Mouse (Mus musculus): ENCODE measurements around the gene Tmem9. TPM values are rescaled to one million over a fixed set of nuclear protein-coding genes. Genes with fewer than 3 reads are reported as not detected.
A peak's percentile ranks its signal among the peaks of the same experiment; 100 is the strongest.

Gene Tmem9
- polyA plus RNA-seq, 1 experiment: 62.1 TPM

DNA sequence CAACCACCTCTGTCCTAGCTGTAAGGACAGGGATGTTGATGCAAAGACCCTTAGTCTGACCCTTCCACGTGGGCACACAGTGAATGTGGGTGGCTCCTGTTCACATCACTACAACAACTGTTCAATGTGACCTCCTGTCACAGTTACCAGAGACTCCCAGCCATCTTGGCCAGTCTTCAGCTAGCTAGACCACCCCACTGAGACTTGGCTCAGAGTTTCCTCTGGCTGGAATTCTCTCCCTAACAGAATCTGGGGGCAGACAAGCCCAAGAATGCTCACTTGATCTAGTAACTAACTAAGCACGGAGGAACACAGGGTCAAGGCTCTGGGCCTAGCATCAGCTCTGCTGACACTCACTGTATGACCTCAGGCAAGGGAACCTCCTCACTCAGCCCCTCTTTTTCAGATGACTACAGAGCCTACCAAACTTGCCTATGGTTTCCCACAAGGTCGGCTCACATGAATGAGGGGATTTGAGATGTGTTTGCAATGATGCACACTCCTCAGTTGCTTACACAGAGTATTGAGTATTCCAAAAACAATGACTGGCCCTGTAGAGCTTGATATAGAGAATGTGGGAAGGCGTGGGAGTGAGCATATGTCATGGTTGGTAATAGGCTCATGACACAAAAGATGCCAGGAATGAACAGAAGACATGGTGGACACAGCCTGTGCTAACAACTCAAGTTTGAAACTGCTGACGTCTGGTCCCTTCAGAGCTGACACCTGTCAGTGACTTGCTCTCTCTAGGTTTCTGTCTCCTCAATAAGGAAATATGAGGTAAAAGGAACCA, 31.0 kb downstream of the Tmem9 start:
- no peaks in the 10 kb centered on the region for H3K36me3 ChIP-seq (ENCODE audit: control insufficient read depth, insufficient read depth, low read length, poor library complexity, severe bottlenecking)
- no peak overlapping the region for H3K4me3 ChIP-seq (ENCODE audit: low read depth, low read length)
- no peak overlapping the region for H3K27ac ChIP-seq (ENCODE audit: insufficient read depth, low read length)
- TF ChIP-seq POLR2A (IDR thresholded peaks at IDR 0.05; ENCODE audit: insufficient read depth, low read length): no peak
- TF ChIP-seq CTCF (IDR thresholded peaks at IDR 0.05; ENCODE audit: low read depth, low read length): no peak
- TF ChIP-seq EP300 (IDR thresholded peaks at IDR 0.05; ENCODE audit: insufficient read depth, low read depth, low read length): no peak
- H3K4me1 ChIP-seq (ENCODE audit: control insufficient read depth, insufficient read depth, low read length): no peaks in the 10 kb centered on the region
- no peaks in the 10 kb centered on the region for H3K9me3 ChIP-seq (replicated peaks; ENCODE audit: control insufficient read depth, insufficient read depth, low read length, poor library complexity, severe bottlenecking)
- H3K9ac ChIP-seq (ENCODE audit: low read depth, poor library complexity, severe bottlenecking): no peak overlapping the region
- H3K27me3 ChIP-seq (ENCODE audit: control insufficient read depth, insufficient read depth, low read length, poor library complexity, severe bottlenecking): no peaks in the 10 kb centered on the region

DNA sequence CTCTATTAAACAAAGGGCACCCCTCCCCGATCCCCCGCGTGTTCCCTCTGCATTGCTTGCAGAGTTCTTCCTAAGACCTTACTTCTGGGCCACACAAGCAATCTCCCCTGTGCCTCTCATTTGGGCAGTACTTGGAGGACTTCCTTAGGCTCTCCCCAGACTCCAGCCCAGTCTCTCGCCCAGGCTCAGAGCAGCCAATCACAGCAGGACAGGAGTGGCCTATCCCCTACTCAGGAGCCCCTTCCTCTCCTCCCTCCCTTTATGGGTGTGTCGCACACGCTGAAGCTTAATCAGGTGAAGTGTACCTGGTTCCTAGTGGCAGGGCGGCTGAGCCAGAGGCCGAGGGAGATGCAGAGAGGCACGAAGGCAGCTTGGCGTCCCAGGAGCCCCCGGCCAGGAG, 32.5 kb downstream of the Tmem9 start:
- Histone ChIP-seq H3K4me3 (ENCODE audit: low read depth, low read length) (no peak overlapping the region), H3K27me3 (ENCODE audit: control insufficient read depth, insufficient read depth, low read length, poor library complexity, severe bottlenecking) (no peaks in the 10 kb centered on the region), H3K9ac (ENCODE audit: low read depth, poor library complexity, severe bottlenecking) (no peak overlapping the region), H3K9me3 (replicated peaks; ENCODE audit: control insufficient read depth, insufficient read depth, low read length, poor library complexity, severe bottlenecking) (no peaks in the 10 kb centered on the region), H3K27ac (ENCODE audit: insufficient read depth, low read length) (no peak overlapping the region), H3K36me3 (ENCODE audit: control insufficient read depth, insufficient read depth, low read length, poor library complexity, severe bottlenecking) (no peaks in the 10 kb centered on the region), H3K4me1 (ENCODE audit: control insufficient read depth, insufficient read depth, low read length) (no peaks in the 10 kb centered on the region)
- TF ChIP-seq EP300 (IDR thresholded peaks at IDR 0.05; ENCODE audit: insufficient read depth, low read depth, low read length) (no peak), CTCF (IDR thresholded peaks at IDR 0.05; ENCODE audit: low read depth, low read length) (no peak), POLR2A (IDR thresholded peaks at IDR 0.05; ENCODE audit: insufficient read depth, low read length) (no peak)

DNA sequence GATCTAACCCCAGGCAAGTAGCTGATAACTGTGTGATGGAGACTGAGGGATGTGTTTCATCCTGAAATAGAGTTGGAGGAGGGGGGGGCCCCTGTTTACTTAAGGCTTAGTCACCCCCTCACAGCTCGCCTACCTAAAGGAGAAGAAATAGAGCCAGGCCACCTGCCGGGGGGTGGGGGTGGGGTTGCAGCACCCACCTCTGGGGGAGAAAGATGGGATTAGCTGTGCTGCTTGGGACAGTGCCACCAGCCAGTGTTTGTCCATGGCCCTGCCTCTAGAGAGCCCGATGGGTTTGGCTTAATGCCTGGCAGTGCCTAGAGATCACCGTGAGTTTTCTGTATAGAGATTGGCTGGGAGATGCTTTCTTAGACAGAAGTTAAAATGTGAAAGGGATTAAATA, 32.9 kb downstream of the Tmem9 start:
- H3K27ac ChIP-seq (ENCODE audit: insufficient read depth, low read length): no peak overlapping the region
- H3K9me3 ChIP-seq (replicated peaks; ENCODE audit: control insufficient read depth, insufficient read depth, low read length, poor library complexity, severe bottlenecking): no peaks in the 10 kb centered on the region
- no peak overlapping the region for H3K9ac ChIP-seq (ENCODE audit: low read depth, poor library complexity, severe bottlenecking)
- H3K4me3 ChIP-seq (ENCODE audit: low read depth, low read length): no peak overlapping the region
- H3K4me1 ChIP-seq (ENCODE audit: control insufficient read depth, insufficient read depth, low read length): no peaks in the 10 kb centered on the region
- H3K27me3 ChIP-seq (ENCODE audit: control insufficient read depth, insufficient read depth, low read length, poor library complexity, severe bottlenecking): no peaks in the 10 kb centered on the region
- TF ChIP-seq CTCF (IDR thresholded peaks at IDR 0.05; ENCODE audit: low read depth, low read length) (no peak), POLR2A (IDR thresholded peaks at IDR 0.05; ENCODE audit: insufficient read depth, low read length) (no peak), EP300 (IDR thresholded peaks at IDR 0.05; ENCODE audit: insufficient read depth, low read depth, low read length) (no peak)
- no peaks in the 10 kb centered on the region for H3K36me3 ChIP-seq (ENCODE audit: control insufficient read depth, insufficient read depth, low read length, poor library complexity, severe bottlenecking)

DNA sequence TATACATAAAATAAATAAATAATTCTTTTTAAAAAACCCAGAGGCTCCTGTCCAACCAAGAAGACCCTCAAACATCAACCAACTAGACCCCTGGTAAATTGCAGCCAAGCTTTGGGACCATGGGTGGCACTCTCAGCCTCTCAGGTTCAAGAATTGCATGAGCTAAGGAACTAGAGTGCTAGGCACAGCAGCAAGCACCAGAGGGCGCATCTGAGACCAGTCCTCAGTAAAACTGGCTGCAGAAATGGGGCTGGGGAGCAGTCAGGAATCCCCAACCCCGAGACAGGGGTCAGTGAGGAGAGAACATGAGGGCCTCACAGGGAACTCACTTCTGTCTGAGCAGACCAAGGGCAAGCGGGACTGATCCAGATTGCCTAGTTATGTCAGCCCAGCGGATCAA, 37.8 kb downstream of the Tmem9 start:
- Histone ChIP-seq H3K9ac (ENCODE audit: low read depth, poor library complexity, severe bottlenecking) (no peak overlapping the region), H3K27me3 (ENCODE audit: control insufficient read depth, insufficient read depth, low read length, poor library complexity, severe bottlenecking) (no peaks in the 10 kb centered on the region), H3K9me3 (replicated peaks; ENCODE audit: control insufficient read depth, insufficient read depth, low read length, poor library complexity, severe bottlenecking) (no peaks in the 10 kb centered on the region), H3K36me3 (ENCODE audit: control insufficient read depth, insufficient read depth, low read length, poor library complexity, severe bottlenecking) (no peaks in the 10 kb centered on the region), H3K4me3 (ENCODE audit: low read depth, low read length) (no peak overlapping the region), H3K4me1 (ENCODE audit: control insufficient read depth, insufficient read depth, low read length) (no peaks in the 10 kb centered on the region), H3K27ac (ENCODE audit: insufficient read depth, low read length) (no peak overlapping the region)
- TF ChIP-seq CTCF (IDR thresholded peaks at IDR 0.05; ENCODE audit: low read depth, low read length) (peak; percentile 88), POLR2A (IDR thresholded peaks at IDR 0.05; ENCODE audit: insufficient read depth, low read length) (no peak)

DNA sequence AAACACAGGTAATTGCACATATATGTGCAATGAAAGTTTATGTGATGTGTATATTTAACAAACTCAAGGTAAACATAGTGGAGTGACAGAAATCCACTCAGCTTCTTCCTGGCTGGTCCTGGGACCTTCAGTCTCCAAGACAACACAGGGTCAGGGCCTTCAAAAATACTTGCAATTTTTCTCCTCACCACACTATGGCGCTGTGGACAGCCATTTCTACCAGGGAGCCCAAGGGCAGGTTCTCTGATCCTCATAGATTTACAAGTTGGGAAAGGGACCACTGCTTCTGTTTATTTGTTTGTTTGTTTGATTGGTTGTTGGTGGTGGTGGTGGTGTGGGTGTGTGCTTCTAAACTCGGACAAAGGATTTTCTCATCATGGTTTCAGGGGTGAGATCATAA, 39.5 kb downstream of the Tmem9 start:
- TF ChIP-seq POLR2A (IDR thresholded peaks at IDR 0.05; ENCODE audit: insufficient read depth, low read length) (no peak), CTCF (IDR thresholded peaks at IDR 0.05; ENCODE audit: low read depth, low read length) (peak; percentile 44), EP300 (IDR thresholded peaks at IDR 0.05; ENCODE audit: insufficient read depth, low read depth, low read length) (no peak)
- H3K9me3 ChIP-seq (replicated peaks; ENCODE audit: control insufficient read depth, insufficient read depth, low read length, poor library complexity, severe bottlenecking): no peaks in the 10 kb centered on the region
- H3K4me1 ChIP-seq (ENCODE audit: control insufficient read depth, insufficient read depth, low read length): no peaks in the 10 kb centered on the region
- no peaks in the 10 kb centered on the region for H3K27me3 ChIP-seq (ENCODE audit: control insufficient read depth, insufficient read depth, low read length, poor library complexity, severe bottlenecking)
- no peak overlapping the region for H3K27ac ChIP-seq (ENCODE audit: insufficient read depth, low read length)
- no peak overlapping the region for H3K4me3 ChIP-seq (ENCODE audit: low read depth, low read length)
- no peaks in the 10 kb centered on the region for H3K36me3 ChIP-seq (ENCODE audit: control insufficient read depth, insufficient read depth, low read length, poor library complexity, severe bottlenecking)
- H3K9ac ChIP-seq (ENCODE audit: low read depth, poor library complexity, severe bottlenecking): no peak overlapping the region

DNA sequence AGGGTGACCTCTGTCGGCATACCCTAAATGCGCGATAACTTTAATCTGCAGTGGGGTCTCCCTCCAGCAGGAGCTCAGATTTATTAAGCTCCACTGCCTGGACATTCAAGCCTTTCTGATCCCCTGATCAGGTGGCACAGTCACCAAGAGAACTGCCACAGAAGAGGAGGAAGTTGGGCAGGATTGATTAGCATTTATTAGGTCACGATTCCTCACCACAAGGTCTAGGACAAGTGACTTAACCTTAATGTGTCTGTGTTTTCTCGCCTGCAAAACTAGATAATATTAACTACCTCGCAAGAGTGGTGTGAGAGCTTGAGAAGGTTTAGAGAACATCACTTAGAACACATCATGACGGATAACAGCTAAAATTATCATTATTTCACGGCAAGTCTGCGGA, 39.9 kb downstream of the Tmem9 start:
- no peaks in the 10 kb centered on the region for H3K4me1 ChIP-seq (ENCODE audit: control insufficient read depth, insufficient read depth, low read length)
- H3K27me3 ChIP-seq (ENCODE audit: control insufficient read depth, insufficient read depth, low read length, poor library complexity, severe bottlenecking): no peaks in the 10 kb centered on the region
- H3K9me3 ChIP-seq (replicated peaks; ENCODE audit: control insufficient read depth, insufficient read depth, low read length, poor library complexity, severe bottlenecking): no peaks in the 10 kb centered on the region
- H3K4me3 ChIP-seq (ENCODE audit: low read depth, low read length): no peak overlapping the region
- H3K9ac ChIP-seq (ENCODE audit: low read depth, poor library complexity, severe bottlenecking): no peak overlapping the region
- H3K27ac ChIP-seq (ENCODE audit: insufficient read depth, low read length): no peak overlapping the region
- TF ChIP-seq CTCF (IDR thresholded peaks at IDR 0.05; ENCODE audit: low read depth, low read length) (no peak), EP300 (IDR thresholded peaks at IDR 0.05; ENCODE audit: insufficient read depth, low read depth, low read length) (no peak), POLR2A (IDR thresholded peaks at IDR 0.05; ENCODE audit: insufficient read depth, low read length) (no peak)
- no peaks in the 10 kb centered on the region for H3K36me3 ChIP-seq (ENCODE audit: control insufficient read depth, insufficient read depth, low read length, poor library complexity, severe bottlenecking)
